ENCODE assay signal across 16 mouse cellular contexts in genomic region chr16:93197300-93197699, GRCm38 (mm10).
DNase-seq lines count a peak whose midpoint lies in the region; ATAC-seq and TF ChIP-seq lines count a peak whose summit lies in the region.
"Had no signal": no experiment of that assay in that cellular context is flagged by ENCODE, and none has a peak within 500 bp of the region (broad histone marks: within the 10 kb centered on the region; RNA-seq: fewer than 3 reads in every experiment).

No protein-coding gene starts in this region.

- H3K27ac ChIP-seq in lung, embryonic 14.5 days (ENCODE audit: low read depth) = no peak overlapping the region
- peak overlapping the region; percentile 78 for H3K27ac ChIP-seq in liver, embryonic 16.5 days (ENCODE audit: low read length)
- H3K27ac ChIP-seq: kidney, postnatal 0 days; limb, embryonic 15.5 days; neural tube, embryonic 15.5 days had no signal

- 75% methylated on average over 8 of the region's 8 CpGs for WGBS in lung, embryonic 14.5 days
- 22% methylated on average over 8 of the region's 8 CpGs for WGBS in liver, embryonic 16.5 days (ENCODE audit: insufficient replicate concordance)

- no peak overlapping the region for H3K9ac ChIP-seq in lung, embryonic 14.5 days
- peak overlapping the region; percentile 36 for H3K9ac ChIP-seq in liver, embryonic 16.5 days (ENCODE audit: low read depth, low read length)
- H3K9ac ChIP-seq: limb, embryonic 15.5 days; neural tube, embryonic 15.5 days had no signal

- DNase-seq in lung, embryonic 14.5 days = no peak
- no peak for DNase-seq in lung, postnatal 14 days
- DNase-seq in B cell, adult 2 months = no peak
- DNase-seq: cerebellum, adult 18-20 months; heart, postnatal 14 days; right cerebral cortex, adult 18-20 months; thymus, postnatal 36 days had no signal

- H3K36me3 ChIP-seq in lung, embryonic 14.5 days (ENCODE audit: insufficient read depth) = no peaks in the 10 kb centered on the region
- peaks cover 2% of the 10 kb centered on the region; the same call in 1 of the 2 replicates for H3K36me3 ChIP-seq in erythroblast, embryonic 14.5 days (ENCODE audit: control insufficient read depth)
- H3K36me3 ChIP-seq in liver, embryonic 16.5 days (ENCODE audit: control insufficient read depth, insufficient read depth) = no peaks in the 10 kb centered on the region
- H3K36me3 ChIP-seq: limb, embryonic 15.5 days; neural tube, embryonic 15.5 days had no signal

- H3K4me1 ChIP-seq in lung, embryonic 14.5 days (ENCODE audit: insufficient read depth) = no peaks in the 10 kb centered on the region
- peaks cover 66% of the 10 kb centered on the region for H3K4me1 ChIP-seq in erythroblast, embryonic 14.5 days (ENCODE audit: control insufficient read depth)
- H3K4me1 ChIP-seq in liver, embryonic 16.5 days (ENCODE audit: control insufficient read depth, low read depth, low read length) = peaks cover 21% of the 10 kb centered on the region
- H3K4me1 ChIP-seq: limb, embryonic 15.5 days; neural tube, embryonic 15.5 days had no signal

- H3K4me2 ChIP-seq in lung, embryonic 14.5 days = no peak overlapping the region
- peak overlapping the region; percentile 58 for H3K4me2 ChIP-seq in liver, embryonic 16.5 days (ENCODE audit: low read depth, low read length)
- H3K4me2 ChIP-seq: limb, embryonic 15.5 days; neural tube, embryonic 15.5 days had no signal

- no peaks in the 10 kb centered on the region for H3K9me3 ChIP-seq in lung, embryonic 14.5 days (ENCODE audit: low read depth, low read length)
- no peaks in the 10 kb centered on the region for H3K9me3 ChIP-seq in erythroblast, embryonic 14.5 days (ENCODE audit: control insufficient read depth, low read length)
- H3K9me3 ChIP-seq in liver, embryonic 16.5 days (replicated peaks; ENCODE audit: control insufficient read depth, low read length) = no peaks in the 10 kb centered on the region
- H3K9me3 ChIP-seq: limb, embryonic 15.5 days; megakaryocyte, embryonic 14.5 days; neural tube, embryonic 15.5 days had no signal

- no peak overlapping the region for H3K4me3 ChIP-seq in lung, embryonic 14.5 days (ENCODE audit: low read depth, low read length)
- H3K4me3 ChIP-seq in erythroblast, embryonic 14.5 days (replicated peaks) = peak overlapping the region; percentile 41
- H3K4me3 ChIP-seq in liver, embryonic 16.5 days (ENCODE audit: low read depth, low read length) = peak overlapping the region; percentile 30
- H3K4me3 ChIP-seq: limb, embryonic 15.5 days; neural tube, embryonic 15.5 days had no signal

- TF ChIP-seq CTCF in lung, embryonic 14.5 days (IDR thresholded peaks at IDR 0.05; ENCODE audit: low read depth) = no peak

- peak; percentile 31; the same call in 1 of the 2 replicates for ATAC-seq in lung, embryonic 14.5 days (ENCODE audit: insufficient read depth)
- ATAC-seq in liver, embryonic 16.5 days (ENCODE audit: low read depth) = peak; percentile 99
- no peak for ATAC-seq in monocyte, adult 5-6 weeks (replicated peaks; ENCODE audit: insufficient number of reproducible peaks, low FRiP score, low TSS enrichment, poor library complexity, severe bottlenecking)
- ATAC-seq in frontal cortex, adult (ENCODE audit: low TSS enrichment) = no peak
- ATAC-seq: activated CD4-positive, CD25-positive, alpha-beta regulatory T cell, adult 4 months had no signal

- no peaks in the 10 kb centered on the region for H3K27me3 ChIP-seq in lung, embryonic 14.5 days (ENCODE audit: insufficient read depth, low read length)
- H3K27me3 ChIP-seq in erythroblast, embryonic 14.5 days (ENCODE audit: control insufficient read depth) = no peaks in the 10 kb centered on the region
- H3K27me3 ChIP-seq in liver, embryonic 16.5 days (ENCODE audit: control insufficient read depth, insufficient read depth, low read depth, low read length) = no peaks in the 10 kb centered on the region
- H3K27me3 ChIP-seq: limb, embryonic 15.5 days; megakaryocyte, embryonic 14.5 days; neural tube, embryonic 15.5 days had no signal

Comparison
In these comparisons a context has a peak if more than half of its experiments do, and no peak if none do; other contexts are left out.
1. ATAC-seq: peak in lung, embryonic 14.5 days (single experiment) and liver, embryonic 16.5 days (single experiment); none in monocyte, adult 5-6 weeks (single experiment) and frontal cortex, adult (single experiment).